Mouse (Mus musculus): Measurements from ENCODE around the gene Krt75. TPM values are rescaled to one million over a fixed set of nuclear protein-coding genes. Genes with fewer than 3 reads are reported as not detected.

The Krt75 gene
- total RNA-seq (2022) = not detected

GRCm38 (mm10) chr15:101573796-101574345, at the start of gene Krt75:
Gene Krt75, minus strand, starts transcription at chr15:101573904.
- DNase-seq (ENCODE audit: low spot score in 2 of 2) = no peak

- no peak for DNase-seq (ENCODE audit: low spot score in 2 of 2)
Measured at GRCm38 (mm10) chr15:101599123-101599522, 25.4 kb upstream of the Krt75 start.

- no peak for DNase-seq (ENCODE audit: low spot score in 2 of 2)
Measured at GRCm38 (mm10) chr15:101588216-101588615, 14.5 kb upstream of the Krt75 start.

- no peak for DNase-seq (ENCODE audit: low spot score in 2 of 2)
Measured at GRCm38 (mm10) chr15:101584456-101584855, 10.8 kb upstream of the Krt75 start.

GRCm38 (mm10) chr15:101583211-101583965, 9.7 kb upstream of the Krt75 start:
- DNase-seq (ENCODE audit: low spot score in 2 of 2) = no peak

- no peak for DNase-seq (ENCODE audit: low spot score in 2 of 2)
Measured at GRCm38 (mm10) chr15:101581701-101582100, 8.0 kb upstream of the Krt75 start.

- DNase-seq (ENCODE audit: low spot score in 2 of 2) = no peak
Measured at GRCm38 (mm10) chr15:101575506-101575905, 1.8 kb upstream of the Krt75 start.

GRCm38 (mm10) chr15:101567780-101568179, 5.9 kb downstream of the Krt75 start:
- DNase-seq (ENCODE audit: low spot score in 2 of 2) = no peak

GRCm38 (mm10) chr15:101562850-101563249, 10.9 kb downstream of the Krt75 start, which contains the start of gene Krt90:
Gene Krt90, minus strand, starts transcription at chr15:101562950.
- DNase-seq (ENCODE audit: low spot score in 2 of 2) = no peak

GRCm38 (mm10) chr15:101558034-101558646, 15.6 kb downstream of the Krt75 start:
- DNase-seq (ENCODE audit: low spot score in 2 of 2) = no peak

- DNase-seq (ENCODE audit: low spot score in 2 of 2) = no peak
Measured at GRCm38 (mm10) chr15:101553169-101553568, 20.5 kb downstream of the Krt75 start.

- DNase-seq (ENCODE audit: low spot score in 2 of 2) = no peak
Measured at GRCm38 (mm10) chr15:101552188-101552587, 21.5 kb downstream of the Krt75 start.

- no peak for DNase-seq (ENCODE audit: low spot score in 2 of 2)
Measured at GRCm38 (mm10) chr15:101550567-101550966, 23.1 kb downstream of the Krt75 start, which contains the start of gene Krt82. Gene Krt82, minus strand, starts transcription at chr15:101550667.

GRCm38 (mm10) chr15:101544478-101544877, 29.2 kb downstream of the Krt75 start:
- DNase-seq (ENCODE audit: low spot score in 2 of 2) = no peak

- no peak for DNase-seq (ENCODE audit: low spot score in 2 of 2)
Measured at GRCm38 (mm10) chr15:101542543-101542942, 31.2 kb downstream of the Krt75 start.

- no peak for DNase-seq (ENCODE audit: low spot score in 2 of 2)
Measured at GRCm38 (mm10) chr15:101538580-101538900, 35.2 kb downstream of the Krt75 start.

GRCm38 (mm10) chr15:101537864-101538579, 35.7 kb downstream of the Krt75 start:
- no peak for DNase-seq (ENCODE audit: low spot score in 2 of 2)

- no peak for DNase-seq (ENCODE audit: low spot score in 2 of 2)
Measured at GRCm38 (mm10) chr15:101536054-101536850, 37.5 kb downstream of the Krt75 start.

- DNase-seq (ENCODE audit: low spot score in 2 of 2) = no peak
Measured at GRCm38 (mm10) chr15:101532720-101533119, 41.0 kb downstream of the Krt75 start, which contains the start of gene Krt84. Gene Krt84, minus strand, starts transcription at chr15:101532820.

- DNase-seq (ENCODE audit: low spot score in 2 of 2) = no peak
Measured at GRCm38 (mm10) chr15:101522556-101523232, 51.0 kb downstream of the Krt75 start.

All from gastrocnemius, adult 8-10 months (tissue).